Mouse (Mus musculus): ENCODE data around the gene Hes6. TPM values are rescaled to one million over a fixed set of nuclear protein-coding genes. Genes with fewer than 3 reads are reported as not detected.

The Hes6 gene
- 61.5 and 70.9 TPM in 2 replicates for polyA plus RNA-seq (2015; fragmentation: Nextera tagmentation; extraction: Ambion mirVana)

DNA sequence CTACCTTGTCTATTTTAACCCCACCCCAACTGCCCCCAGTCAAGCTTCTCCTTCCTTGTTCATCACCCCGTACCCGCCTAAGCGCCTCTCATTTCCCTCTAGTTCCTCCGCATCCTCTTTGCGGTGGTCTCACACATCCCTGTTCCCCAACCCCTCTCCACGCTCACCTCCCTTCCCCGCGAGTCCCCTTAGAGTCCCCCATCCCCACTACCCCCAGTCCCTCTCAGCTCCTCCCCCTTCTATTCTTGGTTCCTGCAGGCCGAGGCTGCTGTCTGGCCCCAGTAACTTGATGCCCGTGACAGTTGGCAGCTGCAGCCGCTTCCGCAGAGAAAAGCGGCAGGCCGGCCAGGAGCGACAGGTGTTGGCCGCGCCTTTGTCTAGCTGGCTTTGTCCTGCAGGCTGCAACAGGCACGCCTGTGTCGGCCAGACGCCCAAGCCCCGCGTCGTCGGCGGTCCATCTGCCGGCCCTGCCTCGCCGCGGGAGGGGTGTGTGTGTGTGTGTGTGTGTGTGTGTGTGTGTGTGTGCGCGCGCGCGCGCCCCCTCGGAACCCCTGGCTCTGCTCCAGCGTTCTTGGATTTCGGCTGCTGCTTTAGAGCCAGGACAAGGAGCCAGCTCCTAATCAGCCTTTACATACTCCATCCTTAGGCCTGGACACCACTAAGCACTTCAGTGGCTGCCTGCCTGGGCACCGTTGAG is at the start of gene Hes6:
Gene Hes6, minus strand, starts transcription at position 141 of the 697 bp plus-strand sequence.
- peak; percentile 6; the same call in 1 of the 2 replicates for ATAC-seq (ENCODE audit: extremely low read depth, insufficient number of reproducible peaks, low FRiP score, low TSS enrichment)
- Histone ChIP-seq H3K4me2 (peak within 1 kb of the TSS; percentile 91), H3K27me3 (replicated peaks) (no peaks in the 10 kb centered on the region), H3K4me3 (peak within 1 kb of the TSS; percentile 75), H3K4me1 (peaks cover 27% of the 10 kb centered on the region), H3K9me3 (no peaks in the 10 kb centered on the region), H3K9ac (peak within 1 kb of the TSS; percentile 91), H3K27ac (replicated peaks) (peak within 1 kb of the TSS; percentile 100), H3K36me3 (peaks cover 30% of the 10 kb centered on the region)
- WGBS = 1% methylated on average over 31 of the region's 39 CpGs

DNA sequence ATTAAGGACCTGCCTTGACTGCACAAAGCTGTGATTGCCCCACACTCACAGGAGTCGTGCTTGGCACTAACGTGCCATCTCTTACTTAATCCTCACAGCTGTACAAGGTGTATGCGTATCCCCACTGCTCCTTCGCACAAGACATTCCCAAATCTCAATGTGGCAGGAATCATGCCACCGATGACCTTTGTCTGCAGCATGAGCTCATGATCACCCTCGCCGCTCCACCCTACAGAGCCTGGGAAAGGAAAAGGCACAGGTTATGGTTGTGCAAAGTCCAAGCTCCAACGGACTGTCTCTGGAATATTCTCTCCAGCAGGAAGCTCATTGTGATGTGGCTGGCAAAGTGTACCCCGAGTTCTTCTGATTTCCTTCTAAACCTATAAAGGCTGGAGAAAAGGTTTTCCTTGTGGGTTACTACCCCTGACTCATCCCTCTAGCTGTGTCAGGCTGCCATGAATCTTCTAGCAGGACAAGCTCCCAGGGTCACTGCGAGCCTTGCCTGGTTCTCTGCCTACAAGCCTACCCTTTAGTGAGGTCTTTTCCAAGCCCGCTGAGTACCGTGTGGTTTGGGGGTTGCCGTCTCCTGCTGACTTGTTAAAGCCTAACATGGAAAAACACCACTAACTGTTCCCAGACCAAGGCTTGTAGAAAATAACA is 49.6 kb upstream of the Hes6 start:
- WGBS = 82% methylated on average over 13 of the region's 13 CpGs
- H3K4me1 ChIP-seq = peaks cover 36% of the 10 kb centered on the region

GRCm38 (mm10) chr1:91460564-91460963 is 46.7 kb upstream of the Hes6 start:
- ATAC-seq (ENCODE audit: extremely low read depth, insufficient number of reproducible peaks, low FRiP score, low TSS enrichment) = no peak
- Histone ChIP-seq H3K9me3 (no peaks in the 10 kb centered on the region), H3K4me3 (no peak overlapping the region), H3K9ac (no peak overlapping the region), H3K4me1 (peaks cover 59% of the 10 kb centered on the region), H3K4me2 (no peak overlapping the region), H3K36me3 (no peaks in the 10 kb centered on the region), H3K27me3 (replicated peaks) (no peaks in the 10 kb centered on the region), H3K27ac (replicated peaks) (no peak overlapping the region)
- WGBS = 33% methylated on average over 4 of the region's 4 CpGs

More for the DNA sequence above, 49.6 kb upstream of the Hes6 start:
- Histone ChIP-seq H3K9me3 (no peaks in the 10 kb centered on the region), H3K27ac (replicated peaks) (no peak overlapping the region), H3K4me3 (no peak overlapping the region), H3K27me3 (replicated peaks) (no peaks in the 10 kb centered on the region), H3K9ac (no peak overlapping the region), H3K4me2 (no peak overlapping the region), H3K36me3 (no peaks in the 10 kb centered on the region)
- no peak for ATAC-seq (ENCODE audit: extremely low read depth, insufficient number of reproducible peaks, low FRiP score, low TSS enrichment)

- Histone ChIP-seq H3K4me2 (peak overlapping the region; percentile 92), H3K27me3 (replicated peaks) (no peaks in the 10 kb centered on the region), H3K9me3 (no peaks in the 10 kb centered on the region), H3K36me3 (no peaks in the 10 kb centered on the region), H3K4me3 (peak overlapping the region; percentile 81), H3K4me1 (peaks cover 59% of the 10 kb centered on the region), H3K9ac (peak overlapping the region; percentile 77), H3K27ac (replicated peaks) (peak overlapping the region; percentile 58; the same call in 1 of the 2 replicates)
- 33% methylated on average over 7 of the region's 7 CpGs for WGBS
- no peak for ATAC-seq (ENCODE audit: extremely low read depth, insufficient number of reproducible peaks, low FRiP score, low TSS enrichment)
Observed at GRCm38 (mm10) chr1:91460069-91460468, 46.2 kb upstream of the Hes6 start.

- peak within 1 kb of the TSS; percentile 58 for H3K27ac ChIP-seq (replicated peaks)
- peak within 1 kb of the TSS; percentile 81 for H3K4me3 ChIP-seq
- no peaks in the 10 kb centered on the region for H3K36me3 ChIP-seq
- peak; percentile 92 for ATAC-seq (ENCODE audit: extremely low read depth, insufficient number of reproducible peaks, low FRiP score, low TSS enrichment)
- H3K4me1 ChIP-seq = peaks cover 59% of the 10 kb centered on the region
- no peaks in the 10 kb centered on the region for H3K9me3 ChIP-seq
- WGBS = under 1% methylated on average over 91 of the region's 91 CpGs
- peak within 1 kb of the TSS; percentile 88 for H3K9ac ChIP-seq
- H3K4me2 ChIP-seq = peak within 1 kb of the TSS; percentile 92
- no peaks in the 10 kb centered on the region for H3K27me3 ChIP-seq (replicated peaks)
Observed at GRCm38 (mm10) chr1:91459059-91459809, 45.4 kb upstream of the Hes6 start, which contains the start of gene Per2. Gene Per2 (minus strand): TSS chr1:91459324.

DNA sequence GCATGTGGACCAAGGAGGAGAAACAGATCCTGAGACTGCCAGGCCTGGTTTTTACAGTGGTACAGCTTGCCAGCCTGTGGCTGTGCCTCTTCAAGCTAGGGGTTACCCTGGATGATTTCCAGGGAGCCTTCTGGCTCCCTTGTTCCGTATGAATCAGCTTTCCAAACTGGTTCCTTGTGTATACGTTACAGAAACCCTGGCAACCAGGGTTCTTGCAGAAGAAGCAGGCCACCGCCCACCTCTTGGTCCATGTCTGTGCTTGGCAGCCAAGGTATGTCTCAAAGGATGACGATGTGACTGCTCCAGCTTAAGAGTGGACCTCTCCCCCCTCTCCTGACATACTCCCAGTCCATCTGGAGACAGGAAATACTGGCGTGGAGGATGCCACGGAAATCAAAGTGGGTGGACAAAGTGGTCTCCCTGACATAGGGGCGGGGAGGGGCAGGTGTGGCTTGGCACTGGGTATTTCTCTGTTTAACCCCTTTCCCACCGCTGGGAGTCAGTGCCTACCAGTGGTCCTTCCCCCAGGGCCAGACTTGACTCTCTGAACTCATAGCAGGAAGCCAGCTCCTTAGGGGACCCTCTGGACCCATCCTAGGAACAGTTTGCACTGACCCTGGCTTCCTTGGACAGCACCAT is 44.5 kb upstream of the Hes6 start:
- Histone ChIP-seq H3K9me3 (no peaks in the 10 kb centered on the region), H3K4me3 (peak overlapping the region; percentile 81), H3K4me1 (peaks cover 68% of the 10 kb centered on the region), H3K27ac (replicated peaks) (peak overlapping the region; percentile 58), H3K36me3 (no peaks in the 10 kb centered on the region), H3K9ac (peak overlapping the region; percentile 88), H3K4me2 (peak overlapping the region; percentile 92), H3K27me3 (replicated peaks) (no peaks in the 10 kb centered on the region)
- ATAC-seq (ENCODE audit: extremely low read depth, insufficient number of reproducible peaks, low FRiP score, low TSS enrichment) = no peak
- WGBS = 15% methylated on average over 8 of the region's 8 CpGs

DNA sequence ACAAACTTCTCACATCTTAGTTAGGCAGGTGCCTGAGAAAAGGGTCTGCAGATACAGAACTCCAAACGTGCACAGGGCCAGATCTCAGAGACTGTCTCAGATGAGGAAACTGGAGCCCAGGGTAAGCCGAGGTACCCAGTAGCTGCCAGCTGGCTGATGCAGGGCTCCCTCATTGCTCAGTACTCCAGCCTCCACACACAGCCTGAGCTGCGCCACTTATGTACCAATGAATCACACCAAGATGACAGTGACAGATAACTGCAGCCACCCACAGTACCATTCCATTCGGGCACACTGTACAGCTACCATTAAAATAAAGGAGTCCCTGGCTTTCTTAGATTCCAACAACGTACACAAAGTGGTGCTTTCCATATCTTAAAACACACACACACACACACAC is 43.9 kb upstream of the Hes6 start:
- H3K4me2 ChIP-seq = peak overlapping the region; percentile 92
- peak overlapping the region; percentile 88 for H3K9ac ChIP-seq
- ATAC-seq (ENCODE audit: extremely low read depth, insufficient number of reproducible peaks, low FRiP score, low TSS enrichment) = no peak
- no peaks in the 10 kb centered on the region for H3K9me3 ChIP-seq
- H3K4me1 ChIP-seq = peaks cover 72% of the 10 kb centered on the region
- WGBS = 58% methylated on average over 5 of the region's 5 CpGs
- H3K36me3 ChIP-seq = no peaks in the 10 kb centered on the region
- H3K27ac ChIP-seq (replicated peaks) = peak overlapping the region; percentile 58
- no peaks in the 10 kb centered on the region for H3K27me3 ChIP-seq (replicated peaks)
- peak overlapping the region; percentile 81 for H3K4me3 ChIP-seq

DNA sequence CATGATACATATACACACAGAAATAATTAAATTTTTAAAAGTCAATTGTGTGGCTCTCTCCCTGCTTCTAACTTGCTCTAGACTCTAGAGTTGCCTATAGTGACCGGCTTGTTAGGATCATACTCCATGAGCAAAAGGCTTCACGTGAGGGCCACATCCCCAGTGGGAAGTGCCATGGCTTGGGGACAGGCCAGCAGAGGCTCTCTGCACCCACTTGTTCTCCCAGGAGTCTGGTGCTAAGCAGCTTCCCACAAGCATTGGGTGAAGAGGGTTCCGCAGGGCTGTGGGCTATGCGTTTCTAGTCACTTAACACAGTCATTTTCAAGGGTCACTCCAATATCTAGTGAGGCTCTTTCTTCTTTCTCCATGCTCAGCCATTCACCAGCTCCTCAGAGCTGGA is 43.3 kb upstream of the Hes6 start:
- 91% methylated on average over 4 of the region's 4 CpGs for WGBS
- Histone ChIP-seq H3K4me1 (peaks cover 77% of the 10 kb centered on the region), H3K36me3 (no peaks in the 10 kb centered on the region), H3K4me2 (peak overlapping the region; percentile 92; the same call in 1 of the 2 replicates), H3K4me3 (no peak overlapping the region), H3K9ac (no peak overlapping the region), H3K9me3 (no peaks in the 10 kb centered on the region), H3K27me3 (replicated peaks) (no peaks in the 10 kb centered on the region), H3K27ac (replicated peaks) (peak overlapping the region; percentile 58)
- no peak for ATAC-seq (ENCODE audit: extremely low read depth, insufficient number of reproducible peaks, low FRiP score, low TSS enrichment)

DNA sequence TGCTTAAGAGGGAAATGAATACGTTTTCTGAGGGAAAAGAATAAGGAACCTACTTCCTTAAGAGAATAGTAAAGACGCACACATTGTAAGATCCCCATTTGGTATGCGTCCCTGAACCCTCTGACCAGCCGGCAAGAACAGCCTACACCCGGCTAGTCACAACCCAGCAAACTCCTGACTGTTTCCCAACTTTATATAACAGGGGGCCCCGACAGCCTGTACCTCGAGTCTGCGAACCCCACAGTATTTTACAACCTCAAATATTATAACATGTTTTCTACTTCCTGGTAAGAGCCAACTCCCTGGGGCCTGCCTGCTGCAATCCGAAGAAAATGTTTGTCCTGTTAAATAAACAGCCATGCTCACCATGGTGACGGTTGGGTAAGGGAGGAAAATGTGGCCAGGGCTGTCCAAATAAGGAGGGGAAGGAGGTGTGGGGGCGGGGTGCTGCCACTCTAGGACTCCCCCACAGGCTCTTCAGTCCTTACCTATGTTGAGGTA is 42.5 kb upstream of the Hes6 start:
- WGBS = 39% methylated on average over 11 of the region's 11 CpGs
- H3K27ac ChIP-seq (replicated peaks) = peak overlapping the region; percentile 76
- peak overlapping the region; percentile 48; the same call in 1 of the 2 replicates for H3K9ac ChIP-seq
- no peak overlapping the region for H3K4me3 ChIP-seq
- H3K4me2 ChIP-seq = peak overlapping the region; percentile 38
- no peaks in the 10 kb centered on the region for H3K36me3 ChIP-seq
- H3K9me3 ChIP-seq = no peaks in the 10 kb centered on the region
- no peaks in the 10 kb centered on the region for H3K27me3 ChIP-seq (replicated peaks)
- H3K4me1 ChIP-seq = peaks cover 84% of the 10 kb centered on the region
- ATAC-seq (ENCODE audit: extremely low read depth, insufficient number of reproducible peaks, low FRiP score, low TSS enrichment) = no peak

- Histone ChIP-seq H3K27me3 (replicated peaks) (no peaks in the 10 kb centered on the region), H3K4me2 (peak overlapping the region; percentile 38), H3K4me1 (peaks cover 90% of the 10 kb centered on the region), H3K9me3 (no peaks in the 10 kb centered on the region), H3K9ac (peak overlapping the region; percentile 48), H3K27ac (replicated peaks) (peak overlapping the region; percentile 76), H3K4me3 (no peak overlapping the region), H3K36me3 (no peaks in the 10 kb centered on the region)
- WGBS = 40% methylated on average over 7 of the region's 7 CpGs
- ATAC-seq (ENCODE audit: extremely low read depth, insufficient number of reproducible peaks, low FRiP score, low TSS enrichment) = no peak
Observed at GRCm38 (mm10) chr1:91455661-91456161, 41.9 kb upstream of the Hes6 start.

Measured in heart, embryonic 13.5 days (tissue).